Mouse (Mus musculus) activated CD4-positive, CD25-positive, alpha-beta regulatory T cell, adult 9 weeks (primary cell): ENCODE measurements around the gene Gm9745. TPM values are rescaled to one million over a fixed set of nuclear protein-coding genes. Genes with fewer than 3 reads are reported as not detected.

ENCODE experiments used
- polyA plus RNA-seq: library from polyadenylated mRNA; unstranded; fragments of 100-300 nt; shearing (Covaris generic); gene quantifications from one replicate; pipeline ENCODE4 v1.2.1, GENCODE M21; 2017

Gene Gm9745
- not detected for polyA plus RNA-seq

DNA sequence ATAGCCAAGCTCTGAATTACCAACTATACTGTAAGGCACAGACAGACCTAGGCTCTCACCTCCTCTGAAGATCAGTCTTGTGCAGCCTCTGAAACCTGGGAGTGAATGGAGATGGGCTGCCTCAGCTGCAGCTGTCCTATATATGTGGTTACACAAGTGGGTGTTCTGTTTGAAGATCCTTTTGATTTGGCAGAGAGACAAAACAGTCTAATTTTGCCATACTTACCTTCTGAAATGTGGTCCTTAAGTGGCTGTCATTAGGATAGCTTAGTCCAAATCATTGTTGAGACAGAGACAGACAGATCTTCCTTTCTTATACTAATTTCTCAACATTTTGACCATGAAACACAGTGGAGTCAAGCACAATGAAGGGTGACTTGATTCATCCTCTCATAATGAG is at the start of gene Gm9745:
Gm9745 (minus strand) TSS at position 101 of the 400 bp plus-strand sequence.

DNA sequence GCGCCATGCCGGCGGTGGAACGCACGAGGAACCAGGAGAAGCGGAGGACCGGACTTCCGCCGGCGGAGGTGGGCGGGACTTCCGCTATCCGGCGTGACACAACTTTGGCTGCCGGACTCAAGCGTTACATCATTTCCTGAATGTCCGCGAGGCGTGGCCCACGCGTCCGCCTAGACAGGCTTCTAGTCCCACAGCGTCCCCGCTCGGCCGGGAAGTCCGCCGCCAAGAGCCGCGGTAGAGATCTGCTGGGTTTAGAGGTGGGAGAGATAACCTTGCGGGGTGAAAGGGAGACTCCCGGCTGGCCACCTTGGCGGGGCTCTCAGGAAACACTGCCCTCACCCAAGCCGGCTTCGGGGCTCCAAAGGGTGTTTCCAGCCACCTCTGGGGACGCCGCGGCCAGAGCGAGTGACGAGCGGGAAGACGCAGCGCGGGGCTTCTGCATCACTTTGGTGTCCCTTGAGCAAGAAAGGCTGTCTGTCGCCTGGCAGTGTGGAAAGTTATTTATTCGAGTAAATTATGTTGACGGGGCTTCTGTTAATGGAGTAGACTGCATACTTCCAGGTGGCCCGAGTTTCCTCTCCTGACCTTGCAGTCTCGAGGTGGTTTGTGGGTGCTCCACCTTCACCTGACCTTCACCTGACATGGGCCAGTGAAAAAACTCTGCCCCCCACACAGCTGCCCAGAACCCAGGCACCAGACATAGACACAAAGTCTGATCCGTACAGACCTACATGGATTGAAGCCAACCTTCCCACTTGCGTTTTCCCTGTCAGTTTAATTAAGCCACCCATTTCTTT is 48.2 kb upstream of the Gm9745 start, which contains the start of gene Gtpbp4:
Gtpbp4 (minus strand) TSS at position 94 of the 797 bp plus-strand sequence.

DNA sequence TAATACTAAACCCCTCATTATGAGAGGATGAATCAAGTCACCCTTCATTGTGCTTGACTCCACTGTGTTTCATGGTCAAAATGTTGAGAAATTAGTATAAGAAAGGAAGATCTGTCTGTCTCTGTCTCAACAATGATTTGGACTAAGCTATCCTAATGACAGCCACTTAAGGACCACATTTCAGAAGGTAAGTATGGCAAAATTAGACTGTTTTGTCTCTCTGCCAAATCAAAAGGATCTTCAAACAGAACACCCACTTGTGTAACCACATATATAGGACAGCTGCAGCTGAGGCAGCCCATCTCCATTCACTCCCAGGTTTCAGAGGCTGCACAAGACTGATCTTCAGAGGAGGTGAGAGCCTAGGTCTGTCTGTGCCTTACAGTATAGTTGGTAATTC is 4.5 kb upstream of the Gm9745 start, which contains the start of gene Idi2:
Idi2 (plus strand) TSS at position 301 of the 400 bp plus-strand sequence.

Other genes with a start within 250 kb of the Gm9745 start
- gene Wdr37, start 76.3 kb downstream of the Gm9745 start, polyA plus RNA-seq: 47.7 TPM
- 44.3 TPM for gene Idi1, start 62.7 kb downstream of the Gm9745 start, polyA plus RNA-seq
- gene Idi2, start 4.6 kb upstream of the Gm9745 start, polyA plus RNA-seq: not detected
- 107 TPM for gene Gtpbp4, start 47.9 kb upstream of the Gm9745 start, polyA plus RNA-seq
- gene Larp4b, start 145.7 kb upstream of the Gm9745 start, polyA plus RNA-seq: 14.3 TPM